Mouse (Mus musculus): ENCODE measurements around the gene Prss38. TPM values are rescaled to one million over a fixed set of nuclear protein-coding genes. Genes with fewer than 3 reads are reported as not detected.

Prss38 gene
- polyA plus RNA-seq, 1 experiment from 2014 or later: not detected

DNA sequence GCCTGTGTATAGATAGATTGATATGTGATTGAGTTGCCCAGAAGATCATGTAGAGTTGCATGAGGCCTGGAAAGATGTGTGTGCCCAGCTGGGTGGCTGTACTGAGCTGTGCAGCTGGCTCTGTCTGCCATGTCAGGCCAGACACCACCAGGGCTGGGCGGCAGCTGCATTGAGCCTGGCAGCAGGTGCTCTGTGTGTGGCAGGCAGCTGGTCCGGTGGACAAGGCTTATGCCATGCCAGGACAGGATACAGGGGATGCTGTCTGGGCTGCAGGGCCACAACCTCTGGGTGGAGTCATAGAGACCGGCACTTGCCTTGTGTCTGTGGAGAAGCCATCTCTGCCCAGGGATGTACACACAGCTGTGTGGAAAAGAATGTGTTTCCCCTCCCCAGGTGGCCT lies 52.5 kb downstream of the Prss38 start:
- no peak overlapping the region for H3K4me2 ChIP-seq (replicated peaks)
- no peaks in the 10 kb centered on the region for H3K27me3 ChIP-seq
- no peak for ATAC-seq (ENCODE audit: insufficient number of reproducible peaks, insufficient read depth, low FRiP score, low TSS enrichment)
- H3K27ac ChIP-seq: no peak overlapping the region
- H3K9me3 ChIP-seq: no peaks in the 10 kb centered on the region; the same call in 1 of the 2 replicates
- 88% methylated on average over 3 of the region's 3 CpGs for WGBS
- no peak overlapping the region for H3K4me3 ChIP-seq
- H3K4me1 ChIP-seq: peaks cover 6% of the 10 kb centered on the region
- no peak overlapping the region for H3K9ac ChIP-seq
- no peaks in the 10 kb centered on the region for H3K36me3 ChIP-seq

Small RNAs within 50 kb of the gene (microRNA-seq; reads per million reads assigned to microRNA genes)
- gene Gm24756: not detected

Other genes with a start within 250 kb of the Prss38 start
- gene Obscn, start 239.3 kb downstream of the Prss38 start, polyA plus RNA-seq (2016; fragmentation: Nextera tagmentation; extraction: Ambion mirVana): 0.28 and 0.69 TPM in 2 replicates
- gene Iba57, start 211.9 kb downstream of the Prss38 start, polyA plus RNA-seq (2016; fragmentation: Nextera tagmentation; extraction: Ambion mirVana): 3.8 TPM in 2 replicates
- gene Gjc2, start 192.4 kb downstream of the Prss38 start, polyA plus RNA-seq (2016; fragmentation: Nextera tagmentation; extraction: Ambion mirVana): 0.50 and 1.00 TPM in 2 replicates
- 124 and 125 TPM in 2 replicates for gene Guk1, start 183.4 kb downstream of the Prss38 start, polyA plus RNA-seq (2016; fragmentation: Nextera tagmentation; extraction: Ambion mirVana)
- 90.9 and 98.5 TPM in 2 replicates for gene Mrpl55, start 173.2 kb downstream of the Prss38 start, polyA plus RNA-seq (2016; fragmentation: Nextera tagmentation; extraction: Ambion mirVana)
- gene 2310033P09Rik, start 167.3 kb downstream of the Prss38 start, polyA plus RNA-seq (2016; fragmentation: Nextera tagmentation; extraction: Ambion mirVana): 36.2 and 40.5 TPM in 2 replicates
- gene Arf1, start 147.4 kb downstream of the Prss38 start, polyA plus RNA-seq (2016; fragmentation: Nextera tagmentation; extraction: Ambion mirVana): 637 TPM in 2 replicates
- 1.8 and 2.6 TPM in 2 replicates for gene Wnt3a, start 84.9 kb downstream of the Prss38 start, polyA plus RNA-seq (2016; fragmentation: Nextera tagmentation; extraction: Ambion mirVana)
- gene Wnt9a, start 68.7 kb downstream of the Prss38 start, polyA plus RNA-seq (2016; fragmentation: Nextera tagmentation; extraction: Ambion mirVana): 5.9 and 7.1 TPM in 2 replicates
- gene Jmjd4, start 74.4 kb upstream of the Prss38 start, polyA plus RNA-seq (2016; fragmentation: Nextera tagmentation; extraction: Ambion mirVana): 18.8 and 19.3 TPM in 2 replicates
- 157 and 169 TPM in 2 replicates for gene Snap47, start 75.5 kb upstream of the Prss38 start, polyA plus RNA-seq (2016; fragmentation: Nextera tagmentation; extraction: Ambion mirVana)
- 8.7 and 10.1 TPM in 2 replicates for gene Zfp867, start 96.8 kb upstream of the Prss38 start, polyA plus RNA-seq (2016; fragmentation: Nextera tagmentation; extraction: Ambion mirVana)
- 28.3 and 29.9 TPM in 2 replicates for gene Zkscan17, start 151.1 kb upstream of the Prss38 start, polyA plus RNA-seq (2016; fragmentation: Nextera tagmentation; extraction: Ambion mirVana)
- 0.08 and 0.25 TPM in 2 replicates for gene Nlrp3, start 165.9 kb upstream of the Prss38 start, polyA plus RNA-seq (2016; fragmentation: Nextera tagmentation; extraction: Ambion mirVana)
- 0.09 TPM in 1 of 2 replicates, not detected in the other for gene Olfr222, start 200.6 kb upstream of the Prss38 start, polyA plus RNA-seq (2016; fragmentation: Nextera tagmentation; extraction: Ambion mirVana)
- not detected in 2 replicates for gene Olfr223, start 217.6 kb upstream of the Prss38 start, polyA plus RNA-seq (2016; fragmentation: Nextera tagmentation; extraction: Ambion mirVana)

Measured in embryonic facial prominence, embryonic 12.5 days (tissue).